Mouse (Mus musculus) intestine, postnatal 0 days (tissue): ENCODE measurements around the gene Bola3. TPM values are rescaled to one million over a fixed set of nuclear protein-coding genes. Genes with fewer than 3 reads are reported as not detected.
A peak's percentile ranks its signal among the peaks of the same experiment; 100 is the strongest.

Experiments used
- ATAC-seq: fragments of 200-750 bp; cut with Nextera tagmentation; 2 replicates; pipeline ENCODE4 v1.8.0; 2017; ENCODE audit warnings: mild to moderate bottlenecking, moderate TSS enrichment, moderate library complexity
- H3K27ac ChIP-seq: fragments of 300-500 bp; sonication (generic); 2 replicates; pipeline ENCODE4 v1.5.1; 2014; ENCODE audit warnings: mild to moderate bottlenecking, low read depth, low read length, moderate library complexity
- H3K27me3 ChIP-seq: fragments of 300-500 bp; sonication (generic); replicated peaks from 2 replicates; pipeline ENCODE4 v1.6.1; 2014; ENCODE audit warnings: low read length, mixed read lengths; ENCODE audit not compliant: control insufficient read depth, insufficient read depth
- H3K36me3 ChIP-seq: fragments of 300-500 bp; sonication (generic); 2 replicates; pipeline ENCODE4 v1.6.1; 2014; ENCODE audit warnings: mild to moderate bottlenecking, moderate library complexity; ENCODE audit not compliant: control insufficient read depth, insufficient read depth
- H3K4me1 ChIP-seq: fragments of 300-500 bp; sonication (generic); replicated peaks from 2 replicates; pipeline ENCODE4 v1.6.1; 2014; ENCODE audit warnings: antibody characterized with exemption, low read length, mixed read lengths; ENCODE audit not compliant: control insufficient read depth, insufficient read depth
- H3K4me2 ChIP-seq: fragments of 300-500 bp; sonication (generic); replicated peaks from 2 replicates; pipeline ENCODE4 v1.6.1; 2014; ENCODE audit warnings: low read depth, mild to moderate bottlenecking, moderate library complexity
- H3K4me3 ChIP-seq: fragments of 300-500 bp; sonication (generic); 2 replicates; pipeline ENCODE4 v1.5.1; 2014; ENCODE audit warnings: low read depth, low read length
- H3K9ac ChIP-seq: fragments of 300-500 bp; sonication (generic); 2 replicates; pipeline ENCODE4 v1.6.1; 2014; ENCODE audit warnings: mild to moderate bottlenecking, low read depth, low read length
- H3K9me3 ChIP-seq: fragments of 300-500 bp; sonication (generic); 2 replicates; pipeline ENCODE4 v1.6.1; 2016; ENCODE audit warnings: mixed run types; ENCODE audit not compliant: control insufficient read depth
- CTCF ChIP-seq: sonication (generic); IDR thresholded peaks from 2 replicates; pipeline ENCODE4 v1.5.1; 2016; ENCODE audit warnings: low read depth, mild to moderate bottlenecking, control low read depth, antibody characterized with exemption, moderate library complexity
- WGBS: fragments of 180-500 bp; shearing (Covaris S2); extraction: QIAGEN DNeasy Blood & Tissue Kit; methylation state at CpG from one replicate; pipeline ENCODE4 v1.1.7; 2014; 5-methylcytosine and 5-hydroxymethylcytosine counted together
- polyA plus RNA-seq: library from polyadenylated mRNA; unstranded; fragments of >200 nt; fragmentation: Nextera tagmentation; extraction: Ambion mirVana; gene quantifications from 2 replicates; pipeline ENCODE4 v1.2.1, GENCODE M21; 2015

Bola3 gene
- polyA plus RNA-seq, 1 experiment from 2014 or later, result 184 TPM

DNA sequence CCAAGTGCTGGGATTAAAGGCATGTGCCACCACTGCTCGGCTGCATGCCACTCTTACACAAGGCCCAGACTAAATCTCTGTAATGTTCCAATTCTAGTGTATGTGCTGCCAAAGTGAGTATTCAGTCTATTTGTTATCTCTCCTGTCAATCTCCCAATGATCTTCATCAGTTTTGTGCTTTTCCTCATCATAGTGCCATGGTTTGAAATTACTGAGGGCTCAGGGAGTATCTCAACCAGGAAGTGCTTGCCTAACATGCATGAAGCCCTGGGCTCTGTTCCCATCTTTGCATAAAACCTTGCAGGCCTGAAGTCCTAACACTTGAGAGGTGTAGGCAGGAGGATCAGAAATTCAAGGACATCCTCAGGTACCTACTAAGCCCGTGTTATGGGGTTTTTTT, 26.2 kb upstream of the Bola3 start:
- Histone ChIP-seq H3K9me3 (no peaks in the 10 kb centered on the region), H3K4me2 (no peak overlapping the region), H3K4me1 (no peaks in the 10 kb centered on the region), H3K36me3 (no peaks in the 10 kb centered on the region), H3K27ac (no peak overlapping the region), H3K4me3 (no peak overlapping the region), H3K27me3 (no peaks in the 10 kb centered on the region), H3K9ac (no peak overlapping the region)
- no peak for ATAC-seq
- no peak for TF ChIP-seq CTCF
- WGBS, result 61% methylated on average over 2 of the region's 2 CpGs

- 59% methylated on average over 7 of the region's 8 CpGs for WGBS
- Histone ChIP-seq H3K4me2 (no peak overlapping the region), H3K4me1 (no peaks in the 10 kb centered on the region), H3K36me3 (peaks cover 2% of the 10 kb centered on the region), H3K9me3 (no peaks in the 10 kb centered on the region), H3K27ac (no peak overlapping the region), H3K9ac (no peak overlapping the region), H3K4me3 (no peak overlapping the region), H3K27me3 (no peaks in the 10 kb centered on the region)
- no peak for ATAC-seq
- TF ChIP-seq CTCF, result no peak
These were observed 25.1 kb upstream of the Bola3 start for GRCm38 (mm10) chr6:83323652-83324419.

DNA sequence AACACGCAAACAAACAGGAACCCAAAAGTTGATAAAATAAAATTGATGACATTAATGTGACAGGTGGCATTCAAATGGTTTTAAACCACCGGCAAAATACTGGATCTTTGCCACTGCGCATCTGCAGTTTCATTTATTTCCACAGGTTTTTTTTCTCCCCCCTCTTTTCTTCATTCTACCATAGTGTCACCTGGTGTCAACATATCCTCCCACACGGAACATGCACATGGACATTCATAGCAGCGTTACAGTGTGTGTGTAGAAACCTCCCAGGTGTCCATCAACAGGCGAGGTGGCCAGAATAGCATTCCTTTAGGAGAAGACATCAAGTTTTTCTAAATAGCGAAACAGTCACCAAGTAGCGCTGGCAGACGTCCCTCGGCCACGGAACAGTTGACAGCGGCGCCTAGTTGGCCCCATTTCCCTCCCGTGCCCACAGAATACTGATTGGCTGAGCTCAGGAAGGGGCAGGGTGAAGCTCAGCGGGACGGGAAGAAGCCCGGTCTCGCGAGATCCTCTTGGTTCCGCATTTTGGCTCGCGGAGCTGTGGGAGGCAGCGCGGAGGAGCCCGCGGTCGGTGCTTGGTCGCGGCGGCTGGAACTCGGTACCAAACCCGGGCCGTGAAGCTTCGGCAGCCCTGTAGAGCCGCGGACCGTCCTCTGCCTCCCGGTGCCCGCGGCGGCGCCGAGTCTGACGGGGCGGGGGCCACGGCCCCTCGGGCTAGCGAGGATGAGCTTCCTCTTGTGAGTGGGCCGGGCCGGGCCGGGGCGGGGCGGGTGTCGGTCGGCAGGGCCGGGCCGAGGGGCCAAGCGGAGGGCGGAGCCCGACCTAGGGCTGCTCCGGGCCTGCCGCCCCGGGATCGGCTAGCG, 23.2 kb upstream of the Bola3 start, which contains the start of the genes Mthfd2 and Mob1a:
Gene Mthfd2, minus strand, starts transcription at position 384 of the 869 bp plus-strand sequence.
Gene Mob1a, plus strand, starts transcription at position 492 of the 869 bp plus-strand sequence.
- TF ChIP-seq CTCF, result 0 out of 2 replicates have a peak, but pooled peaks have one; percentile 2
- Histone ChIP-seq H3K4me2 (peak within 1 kb of the TSS; percentile 62), H3K36me3 (peaks cover 13% of the 10 kb centered on the region), H3K4me3 (peak within 1 kb of the TSS; percentile 60), H3K9me3 (no peaks in the 10 kb centered on the region), H3K4me1 (no peaks in the 10 kb centered on the region), H3K27me3 (no peaks in the 10 kb centered on the region), H3K27ac (peak within 1 kb of the TSS; percentile 93), H3K9ac (peak within 1 kb of the TSS; percentile 69)
- WGBS, result under 1% methylated on average over 62 of the region's 65 CpGs
- ATAC-seq, result peak; percentile 99

- no peaks in the 10 kb centered on the region for H3K27me3 ChIP-seq
- no peak; the same call in 1 of the 2 replicates for ATAC-seq
- peak overlapping the region; percentile 62 for H3K4me2 ChIP-seq
- H3K4me3 ChIP-seq, result peak overlapping the region; percentile 60
- peaks cover 18% of the 10 kb centered on the region for H3K36me3 ChIP-seq
- peak overlapping the region; percentile 69 for H3K9ac ChIP-seq
- WGBS, result 4% methylated on average over 6 of the region's 6 CpGs
- peak overlapping the region; percentile 93 for H3K27ac ChIP-seq
- H3K4me1 ChIP-seq, result no peaks in the 10 kb centered on the region
- no peak for TF ChIP-seq CTCF
- H3K9me3 ChIP-seq, result no peaks in the 10 kb centered on the region
These were observed 22.6 kb upstream of the Bola3 start for GRCm38 (mm10) chr6:83326394-83326736.

DNA sequence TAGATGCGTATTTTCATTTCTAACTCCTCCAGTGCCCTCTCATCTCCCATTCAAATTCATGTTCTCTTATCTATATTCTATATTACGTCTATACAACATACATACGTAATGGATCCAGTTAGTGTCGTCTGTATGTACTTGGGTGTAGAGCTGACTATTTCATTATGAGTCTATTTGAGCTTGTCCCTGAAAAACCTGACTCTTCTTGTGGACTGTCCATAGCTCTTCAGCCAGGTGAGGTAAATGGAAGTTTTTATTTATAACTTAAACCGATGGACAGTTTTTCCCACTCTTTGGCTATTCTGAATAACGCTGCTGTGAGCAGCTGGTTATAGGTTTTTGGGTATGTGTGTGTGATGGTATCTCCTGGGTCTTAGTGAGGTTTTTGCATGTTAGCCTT, 22.2 kb upstream of the Bola3 start:
- Histone ChIP-seq H3K4me3 (peak overlapping the region; percentile 60), H3K27ac (no peak overlapping the region), H3K36me3 (peaks cover 21% of the 10 kb centered on the region), H3K4me2 (peak overlapping the region; percentile 62), H3K9me3 (no peaks in the 10 kb centered on the region), H3K9ac (peak overlapping the region; percentile 69), H3K27me3 (no peaks in the 10 kb centered on the region), H3K4me1 (no peaks in the 10 kb centered on the region)
- 36% methylated on average over 6 of the region's 6 CpGs for WGBS
- no peak for ATAC-seq
- no peak for TF ChIP-seq CTCF

- Histone ChIP-seq H3K4me1 (no peaks in the 10 kb centered on the region), H3K36me3 (peaks cover 28% of the 10 kb centered on the region), H3K27ac (no peak overlapping the region), H3K27me3 (no peaks in the 10 kb centered on the region), H3K9ac (no peak overlapping the region), H3K4me2 (no peak overlapping the region; the same call in 1 of the 2 replicates), H3K4me3 (no peak overlapping the region), H3K9me3 (no peaks in the 10 kb centered on the region)
- no peak for ATAC-seq
- WGBS, result 87% methylated on average over 3 of the region's 3 CpGs
- TF ChIP-seq CTCF, result peak; percentile 43
These were observed 21.3 kb upstream of the Bola3 start for GRCm38 (mm10) chr6:83327591-83328190.
